Mouse (Mus musculus) heart, embryonic 12.5 days (tissue): ENCODE measurements around the gene Tubgcp2. TPM values are rescaled to one million over a fixed set of nuclear protein-coding genes. Genes with fewer than 3 reads are reported as not detected.
A peak's percentile ranks its signal among the peaks of the same experiment; 100 is the strongest.

ENCODE experiments used
- ATAC-seq: fragments of 200-750 bp; cut with Nextera tagmentation; 2 replicates; pipeline ENCODE4 v1.8.0; 2017; ENCODE audit warnings: moderate TSS enrichment, moderate library complexity; ENCODE audit not compliant: insufficient number of reproducible peaks, low FRiP score
- H3K27ac ChIP-seq: fragments of 300-500 bp; sonication (generic); 2 replicates; pipeline ENCODE4 v1.5.1; 2016; ENCODE audit warnings: mild to moderate bottlenecking, moderate library complexity; ENCODE audit not compliant: poor library complexity, severe bottlenecking
- H3K27me3 ChIP-seq: fragments of 300-500 bp; sonication (generic); replicated peaks from 2 replicates; pipeline ENCODE4 v1.6.1; 2016; ENCODE audit warnings: mild to moderate bottlenecking, moderate library complexity
- H3K36me3 ChIP-seq: fragments of 300-500 bp; sonication (generic); 2 replicates; pipeline ENCODE4 v1.6.1; 2016; ENCODE audit warnings: mild to moderate bottlenecking, moderate library complexity
- H3K4me1 ChIP-seq: fragments of 300-500 bp; sonication (generic); replicated peaks from 2 replicates; pipeline ENCODE4 v1.6.1; 2016; ENCODE audit warnings: mild to moderate bottlenecking
- H3K4me2 ChIP-seq: fragments of 300-500 bp; sonication (generic); 2 replicates; pipeline ENCODE4 v1.6.1; 2016; ENCODE audit warnings: mild to moderate bottlenecking, moderate library complexity
- H3K4me3 ChIP-seq: fragments of 300-500 bp; sonication (generic); 2 replicates; pipeline ENCODE4 v1.5.1; 2016; ENCODE audit warnings: mild to moderate bottlenecking
- H3K9ac ChIP-seq: fragments of 300-500 bp; sonication (generic); 2 replicates; pipeline ENCODE4 v1.6.1; 2016; ENCODE audit warnings: mild to moderate bottlenecking, moderate library complexity
- H3K9me3 ChIP-seq: fragments of 300-500 bp; sonication (generic); replicated peaks from 2 replicates; pipeline ENCODE4 v1.6.1; 2016; ENCODE audit warnings: mild to moderate bottlenecking, moderate library complexity
- WGBS: fragments of 180-500 bp; shearing (Covaris S2); methylation state at CpG from one replicate; pipeline ENCODE4 v1.1.7; 2016; 5-methylcytosine and 5-hydroxymethylcytosine counted together
- polyA plus RNA-seq: library from polyadenylated mRNA; unstranded; fragments of >200 nt; fragmentation: Nextera tagmentation; extraction: Ambion mirVana; gene quantifications from 2 replicates; pipeline ENCODE4 v1.2.1, GENCODE M21; 2016

Gene Tubgcp2
- polyA plus RNA-seq, 1 experiment from 2014 or later = 41.4 TPM

- WGBS = 95% methylated on average over 13 of the region's 13 CpGs
- Histone ChIP-seq H3K9me3 (no peaks in the 10 kb centered on the region), H3K4me1 (no peaks in the 10 kb centered on the region), H3K4me2 (no peak overlapping the region), H3K27ac (no peak overlapping the region), H3K27me3 (0 out of 2 replicates have a peak, but pooled peaks cover 5% of the 10 kb centered on the region), H3K36me3 (peaks cover 84% of the 10 kb centered on the region), H3K9ac (no peak overlapping the region), H3K4me3 (no peak overlapping the region)
- ATAC-seq = no peak
Observed at GRCm38 (mm10) chr7:139998691-139999350, 37.6 kb downstream of the Tubgcp2 start.

- Histone ChIP-seq H3K9me3 (no peaks in the 10 kb centered on the region), H3K27ac (no peak overlapping the region), H3K36me3 (peaks cover 50% of the 10 kb centered on the region), H3K9ac (no peak overlapping the region), H3K4me1 (no peaks in the 10 kb centered on the region), H3K4me3 (no peak overlapping the region), H3K27me3 (peaks cover 30% of the 10 kb centered on the region), H3K4me2 (no peak overlapping the region)
- ATAC-seq = no peak
- WGBS = 39% methylated on average over 3 of the region's 3 CpGs
Observed at GRCm38 (mm10) chr7:139994676-139995075, 41.8 kb downstream of the Tubgcp2 start.

DNA sequence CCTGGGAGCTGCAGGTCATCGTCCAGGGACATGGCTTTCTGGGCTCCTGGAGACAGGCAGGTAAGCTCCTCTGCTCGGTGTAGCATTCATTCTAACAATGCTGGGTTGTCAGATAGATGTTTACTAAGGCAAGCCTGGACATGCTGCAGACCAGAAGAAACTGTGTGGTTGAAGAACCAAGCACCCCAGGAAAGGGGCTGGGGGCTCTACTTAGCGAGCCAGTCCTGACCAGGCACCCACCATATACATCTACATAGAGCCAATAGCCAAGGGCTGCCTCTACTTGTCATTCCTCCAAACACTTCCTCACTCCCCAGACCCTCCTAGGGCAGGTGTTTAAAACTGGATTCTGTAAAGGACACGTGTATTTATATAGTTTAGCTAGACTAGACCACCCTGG, 42.3 kb downstream of the Tubgcp2 start:
- H3K4me3 ChIP-seq = no peak overlapping the region
- no peaks in the 10 kb centered on the region for H3K9me3 ChIP-seq
- H3K27ac ChIP-seq = no peak overlapping the region
- no peaks in the 10 kb centered on the region for H3K4me1 ChIP-seq
- peaks cover 45% of the 10 kb centered on the region for H3K36me3 ChIP-seq
- no peak overlapping the region for H3K4me2 ChIP-seq
- WGBS = 73% methylated on average over 4 of the region's 4 CpGs
- no peak for ATAC-seq
- H3K27me3 ChIP-seq = peaks cover 33% of the 10 kb centered on the region
- no peak overlapping the region for H3K9ac ChIP-seq

GRCm38 (mm10) chr7:139993532-139993931, 42.9 kb downstream of the Tubgcp2 start:
- Histone ChIP-seq H3K27ac (no peak overlapping the region), H3K9ac (no peak overlapping the region), H3K27me3 (peaks cover 40% of the 10 kb centered on the region), H3K4me1 (no peaks in the 10 kb centered on the region), H3K4me3 (no peak overlapping the region), H3K36me3 (peaks cover 39% of the 10 kb centered on the region), H3K4me2 (no peak overlapping the region), H3K9me3 (no peaks in the 10 kb centered on the region)
- 86% methylated on average over 6 of the region's 6 CpGs for WGBS
- ATAC-seq = no peak

- ATAC-seq = no peak
Observed at GRCm38 (mm10) chr7:139992406-139992805, 44.1 kb downstream of the Tubgcp2 start, which contains the start of gene Adam8. Gene Adam8, minus strand, starts transcription at chr7:139992562.

GRCm38 (mm10) chr7:139990864-139991394, 45.5 kb downstream of the Tubgcp2 start:
- no peak for ATAC-seq
- H3K4me1 ChIP-seq = no peaks in the 10 kb centered on the region
- H3K27me3 ChIP-seq = peaks cover 66% of the 10 kb centered on the region
- H3K36me3 ChIP-seq = peaks cover 15% of the 10 kb centered on the region
- no peak overlapping the region for H3K4me2 ChIP-seq
- no peak overlapping the region for H3K27ac ChIP-seq
- 73% methylated on average over 8 of the region's 8 CpGs for WGBS
- no peak overlapping the region for H3K9ac ChIP-seq
- H3K9me3 ChIP-seq = no peaks in the 10 kb centered on the region
- H3K4me3 ChIP-seq = no peak overlapping the region

More at GRCm38 (mm10) chr7:139992406-139992805, 44.1 kb downstream of the Tubgcp2 start, which contains the start of gene Adam8:
- H3K4me2 ChIP-seq = no peak within 1 kb of the TSS
- H3K27me3 ChIP-seq = peaks cover 51% of the 10 kb centered on the region
- no peaks in the 10 kb centered on the region for H3K4me1 ChIP-seq
- no peak within 1 kb of the TSS for H3K4me3 ChIP-seq
- no peak within 1 kb of the TSS for H3K27ac ChIP-seq
- H3K9ac ChIP-seq = no peak within 1 kb of the TSS
- no peaks in the 10 kb centered on the region for H3K9me3 ChIP-seq
- H3K36me3 ChIP-seq = peaks cover 27% of the 10 kb centered on the region
- 29% methylated on average over 7 of the region's 7 CpGs for WGBS

- Histone ChIP-seq H3K9ac (no peak overlapping the region), H3K27ac (no peak overlapping the region), H3K4me2 (no peak overlapping the region), H3K9me3 (no peaks in the 10 kb centered on the region), H3K27me3 (peaks cover 87% of the 10 kb centered on the region), H3K4me3 (no peak overlapping the region), H3K36me3 (0 out of 2 replicates have a peak, but pooled peaks cover 2% of the 10 kb centered on the region), H3K4me1 (no peaks in the 10 kb centered on the region)
- ATAC-seq = no peak
- 75% methylated on average over 9 of the region's 9 CpGs for WGBS
Observed at GRCm38 (mm10) chr7:139988272-139988671, 48.2 kb downstream of the Tubgcp2 start.

- Histone ChIP-seq H3K9ac (no peak overlapping the region), H3K4me1 (0 out of 2 replicates have a peak, but pooled peaks cover 3% of the 10 kb centered on the region), H3K27me3 (peaks cover 82% of the 10 kb centered on the region), H3K36me3 (0 out of 2 replicates have a peak, but pooled peaks cover 2% of the 10 kb centered on the region), H3K4me2 (no peak overlapping the region), H3K27ac (no peak overlapping the region), H3K9me3 (no peaks in the 10 kb centered on the region), H3K4me3 (no peak overlapping the region)
- 82% methylated on average over 11 of the region's 11 CpGs for whole genome bisulfite sequencing
- ATAC-seq = no peak
Observed at GRCm38 (mm10) chr7:139984505-139984904, 52.0 kb downstream of the Tubgcp2 start.

DNA sequence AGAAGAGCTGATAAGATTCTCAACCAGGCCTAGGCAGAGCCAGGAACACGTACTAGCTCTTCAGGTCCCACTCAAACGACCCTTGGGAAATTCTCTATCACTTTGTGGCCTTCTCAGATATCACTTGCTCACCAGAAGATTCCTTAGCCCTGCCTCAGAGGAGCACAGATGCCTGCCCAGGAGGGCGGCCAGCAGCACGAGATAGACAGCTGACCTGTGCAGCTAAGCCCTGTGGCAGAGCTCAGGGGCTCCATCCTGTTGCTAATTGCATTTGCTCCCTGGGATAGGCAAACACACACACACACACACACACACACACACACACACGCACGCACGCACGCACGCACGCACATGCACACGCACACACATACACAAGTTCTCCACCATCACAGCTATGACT, 54.4 kb downstream of the Tubgcp2 start:
- no peak overlapping the region for H3K27ac ChIP-seq
- H3K27me3 ChIP-seq = peaks cover 76% of the 10 kb centered on the region
- no peak overlapping the region for H3K4me3 ChIP-seq
- H3K36me3 ChIP-seq = 0 out of 2 replicates have a peak, but pooled peaks cover 2% of the 10 kb centered on the region
- H3K4me2 ChIP-seq = no peak overlapping the region
- WGBS = 69% methylated on average over 11 of the region's 11 CpGs
- no peak for ATAC-seq
- H3K4me1 ChIP-seq = peaks cover 8% of the 10 kb centered on the region; the same call in 1 of the 2 replicates
- H3K9ac ChIP-seq = no peak overlapping the region
- no peaks in the 10 kb centered on the region for H3K9me3 ChIP-seq

DNA sequence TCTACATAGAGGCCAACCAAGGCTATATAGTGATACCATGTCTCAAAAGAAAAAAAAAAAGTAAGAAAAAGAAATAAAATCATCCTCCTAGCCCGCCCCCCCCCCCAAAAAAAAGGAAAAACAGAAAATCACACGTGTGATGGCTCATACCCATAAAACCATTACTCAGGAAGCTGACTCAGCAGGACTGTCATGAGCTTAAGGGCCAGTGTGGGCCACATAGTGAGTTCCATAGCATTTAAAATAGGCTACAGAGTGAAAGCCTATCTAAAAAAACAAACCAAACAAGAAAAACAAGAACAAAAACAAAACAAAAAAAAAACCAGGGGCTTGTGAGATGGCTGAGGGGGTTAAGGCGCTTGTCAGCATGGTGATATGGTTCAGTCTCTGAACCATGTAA, 55.7 kb downstream of the Tubgcp2 start:
- Histone ChIP-seq H3K9me3 (no peaks in the 10 kb centered on the region), H3K4me2 (no peak overlapping the region), H3K4me1 (peaks cover 8% of the 10 kb centered on the region; the same call in 1 of the 2 replicates), H3K27ac (no peak overlapping the region), H3K27me3 (peaks cover 76% of the 10 kb centered on the region), H3K9ac (no peak overlapping the region), H3K4me3 (no peak overlapping the region), H3K36me3 (no peaks in the 10 kb centered on the region)
- WGBS = 46% methylated on average over 3 of the region's 3 CpGs
- ATAC-seq = no peak

- no peak overlapping the region for H3K27ac ChIP-seq
- H3K9ac ChIP-seq = no peak overlapping the region
- no peaks in the 10 kb centered on the region for H3K36me3 ChIP-seq
- H3K9me3 ChIP-seq = peaks cover 6% of the 10 kb centered on the region; the same call in 1 of the 2 replicates
- H3K4me3 ChIP-seq = peak overlapping the region; percentile 57
- peak; percentile 30 for ATAC-seq
- 41% methylated on average over 13 of the region's 13 CpGs for WGBS
- peaks cover 69% of the 10 kb centered on the region for H3K27me3 ChIP-seq
- H3K4me2 ChIP-seq = peak overlapping the region; percentile 89
- H3K4me1 ChIP-seq = peaks cover 8% of the 10 kb centered on the region; the same call in 1 of the 2 replicates
Observed at GRCm38 (mm10) chr7:139979011-139979719, 57.3 kb downstream of the Tubgcp2 start.
